Mouse (Mus musculus) hindbrain, postnatal 0 days (tissue): ENCODE data around the gene Cpne2. TPM values are rescaled to one million over a fixed set of nuclear protein-coding genes. Genes with fewer than 3 reads are reported as not detected.

Experiments used
- ATAC-seq: fragments of 200-750 bp; cut with Nextera tagmentation; 2 replicates; pipeline ENCODE4 v1.8.0; 2017; ENCODE audit warnings: mild to moderate bottlenecking, moderate TSS enrichment, moderate library complexity
- DNase-seq: peaks from one replicate; pipeline ENCODE4 v3.0.0-alpha.2; 2015; ENCODE audit warnings: low spot score
- H3K27ac ChIP-seq: fragments of 300-500 bp; sonication (generic); 2 replicates; pipeline ENCODE4 v1.5.1; 2014; ENCODE audit warnings: mild to moderate bottlenecking
- H3K27me3 ChIP-seq: fragments of 300-500 bp; sonication (generic); 2 replicates; pipeline ENCODE4 v1.6.1; 2014; ENCODE audit warnings: low read length, mixed read lengths; ENCODE audit not compliant: insufficient read depth
- H3K36me3 ChIP-seq: fragments of 300-500 bp; sonication (generic); 2 replicates; pipeline ENCODE4 v1.6.1; 2014; ENCODE audit warnings: low read length, mixed read lengths; ENCODE audit not compliant: insufficient read depth
- H3K4me1 ChIP-seq: fragments of 300-500 bp; sonication (generic); 2 replicates; pipeline ENCODE4 v1.6.1; 2014; ENCODE audit warnings: antibody characterized with exemption, low read length, mixed read lengths; ENCODE audit not compliant: insufficient read depth
- H3K4me2 ChIP-seq: fragments of 300-500 bp; sonication (generic); 2 replicates; pipeline ENCODE4 v1.6.1; 2014; ENCODE audit warnings: low read depth, mild to moderate bottlenecking, low read length, moderate library complexity, mixed read lengths
- H3K4me3 ChIP-seq: fragments of 300-500 bp; sonication (generic); 2 replicates; pipeline ENCODE4 v1.5.1; 2014; ENCODE audit warnings: low read length
- H3K9ac ChIP-seq: fragments of 300-500 bp; sonication (generic); replicated peaks from 2 replicates; pipeline ENCODE4 v1.6.1; 2014; ENCODE audit warnings: mild to moderate bottlenecking, low read length, moderate library complexity, mixed read lengths
- H3K9me3 ChIP-seq: fragments of 300-500 bp; sonication (generic); 2 replicates; pipeline ENCODE4 v1.6.1; 2016; ENCODE audit warnings: low read length, mixed read lengths
- CTCF ChIP-seq: IDR thresholded peaks from 2 replicates; pipeline ENCODE4 v1.5.1; 2016; ENCODE audit warnings: antibody characterized with exemption, control low read depth, low read depth
- WGBS: fragments of 180-500 bp; shearing (Covaris S2); extraction: QIAGEN DNeasy Blood & Tissue Kit; methylation state at CpG from one replicate; pipeline ENCODE4 v1.1.7; 2014; 5-methylcytosine and 5-hydroxymethylcytosine counted together
- polyA plus RNA-seq: library from polyadenylated mRNA; unstranded; fragments of >200 nt; fragmentation: Nextera tagmentation; extraction: Ambion mirVana; gene quantifications from 2 replicates; pipeline ENCODE4 v1.2.1, GENCODE M21; 2015
- total RNA-seq: library from RNA; depleted of rRNA; stranded (reverse); fragments of >200 nt; gene quantifications from 2 replicates; pipeline ENCODE4 v1.2.3, GENCODE M21; 2014

Cpne2 gene
- total and polyA plus RNA-seq, 2 experiments from 2014 or later: 33.6 to 45.5 TPM

GRCm38 (mm10) chr8:94493240-94493639 is 39.5 kb upstream of the Cpne2 start:
- Histone ChIP-seq H3K4me3 (no peak overlapping the region), H3K27me3 (no peaks in the 10 kb centered on the region), H3K36me3 (no peaks in the 10 kb centered on the region), H3K9ac (no peak overlapping the region), H3K4me2 (no peak overlapping the region), H3K4me1 (no peaks in the 10 kb centered on the region), H3K27ac (no peak overlapping the region), H3K9me3 (no peaks in the 10 kb centered on the region)
- 25% methylated on average over 1 of the region's 1 CpGs for WGBS
- peak; percentile 26; the same call in 1 of the 2 replicates for TF ChIP-seq CTCF
- ATAC-seq (no peak), DNase-seq (peak; percentile 36)

DNA sequence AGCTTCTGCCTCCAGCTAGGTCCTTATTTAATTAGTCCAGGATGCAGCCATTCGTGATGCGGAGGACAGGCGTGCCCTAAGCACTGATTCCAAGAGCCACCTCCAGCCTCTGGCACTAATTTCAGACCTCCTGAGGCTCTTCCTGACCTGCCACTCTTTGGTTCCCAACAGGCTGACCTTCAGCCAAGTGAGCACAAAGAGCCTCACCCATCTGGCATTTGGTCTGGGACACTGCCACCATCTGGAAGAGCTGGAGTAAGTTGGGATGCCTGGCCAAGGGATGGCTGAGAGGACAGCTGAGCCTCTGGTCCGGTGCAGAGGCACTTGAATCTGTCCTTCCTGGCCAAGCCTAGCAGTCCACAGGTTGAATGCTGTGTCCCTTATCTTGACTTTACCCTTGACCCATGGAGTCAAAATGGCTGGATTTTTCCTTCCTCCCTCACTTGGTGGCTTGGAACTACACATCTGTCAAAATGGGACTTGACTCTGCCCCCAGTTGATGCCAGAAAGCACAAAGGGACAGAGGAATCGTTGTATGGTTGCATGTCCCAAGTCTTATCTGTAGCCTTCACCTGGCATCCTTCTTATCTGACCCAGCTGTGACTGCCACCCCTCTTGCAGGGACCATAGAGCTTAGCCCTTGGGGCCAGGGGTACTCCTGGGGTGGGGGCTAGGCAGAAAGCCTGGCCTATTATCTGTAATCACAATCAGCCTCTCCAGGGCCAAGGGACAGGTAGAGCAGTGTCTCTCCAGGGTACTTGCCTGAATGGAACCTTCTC is 17.2 kb upstream of the Cpne2 start:
- WGBS: 46% methylated on average over 5 of the region's 5 CpGs
- ATAC-seq: peak; percentile 65
- peak; percentile 74 for DNase-seq
- no peak overlapping the region for H3K27ac ChIP-seq
- no peaks in the 10 kb centered on the region for H3K4me1 ChIP-seq
- no peak overlapping the region for H3K4me3 ChIP-seq
- H3K9ac ChIP-seq: no peak overlapping the region
- H3K36me3 ChIP-seq: no peaks in the 10 kb centered on the region
- TF ChIP-seq CTCF: peak; percentile 26; the same call in 1 of the 2 replicates
- H3K4me2 ChIP-seq: no peak overlapping the region
- H3K9me3 ChIP-seq: no peaks in the 10 kb centered on the region
- no peaks in the 10 kb centered on the region for H3K27me3 ChIP-seq

GRCm38 (mm10) chr8:94516209-94516593 is 16.6 kb upstream of the Cpne2 start:
- DNase-seq: no peak
- Histone ChIP-seq H3K9ac (no peak overlapping the region), H3K9me3 (no peaks in the 10 kb centered on the region), H3K4me2 (no peak overlapping the region), H3K36me3 (no peaks in the 10 kb centered on the region), H3K4me1 (no peaks in the 10 kb centered on the region), H3K27me3 (no peaks in the 10 kb centered on the region), H3K27ac (no peak overlapping the region), H3K4me3 (no peak overlapping the region)
- no peak for ATAC-seq
- WGBS: 18% methylated on average over 1 of the region's 1 CpGs
- TF ChIP-seq CTCF: no peak

DNA sequence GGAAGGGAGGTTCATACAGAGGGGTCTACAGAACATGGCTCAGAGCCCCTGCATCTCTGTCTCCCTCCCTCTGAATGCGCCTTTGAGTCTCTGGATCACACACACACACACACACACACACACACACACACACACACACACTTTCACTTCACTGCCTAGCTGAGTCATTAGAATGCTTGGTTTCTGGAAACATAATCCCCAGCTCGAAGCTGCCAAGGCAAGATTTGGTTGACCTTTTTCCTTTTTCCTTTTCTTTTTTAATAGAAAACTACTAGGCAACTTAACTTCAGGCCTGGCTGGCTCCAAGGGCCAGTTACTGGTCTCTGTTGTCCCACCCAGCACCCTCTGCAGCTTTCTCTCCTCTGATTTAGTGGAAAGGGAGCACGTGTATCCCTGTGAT is 16.0 kb upstream of the Cpne2 start:
- 52% methylated on average over 3 of the region's 3 CpGs for WGBS
- DNase-seq (no peak), ATAC-seq (peak; percentile 50; the same call in 1 of the 2 replicates)
- Histone ChIP-seq H3K27me3 (no peaks in the 10 kb centered on the region), H3K27ac (no peak overlapping the region), H3K9ac (no peak overlapping the region), H3K4me1 (no peaks in the 10 kb centered on the region), H3K9me3 (no peaks in the 10 kb centered on the region), H3K36me3 (no peaks in the 10 kb centered on the region), H3K4me2 (no peak overlapping the region), H3K4me3 (no peak overlapping the region)
- no peak for TF ChIP-seq CTCF

DNA sequence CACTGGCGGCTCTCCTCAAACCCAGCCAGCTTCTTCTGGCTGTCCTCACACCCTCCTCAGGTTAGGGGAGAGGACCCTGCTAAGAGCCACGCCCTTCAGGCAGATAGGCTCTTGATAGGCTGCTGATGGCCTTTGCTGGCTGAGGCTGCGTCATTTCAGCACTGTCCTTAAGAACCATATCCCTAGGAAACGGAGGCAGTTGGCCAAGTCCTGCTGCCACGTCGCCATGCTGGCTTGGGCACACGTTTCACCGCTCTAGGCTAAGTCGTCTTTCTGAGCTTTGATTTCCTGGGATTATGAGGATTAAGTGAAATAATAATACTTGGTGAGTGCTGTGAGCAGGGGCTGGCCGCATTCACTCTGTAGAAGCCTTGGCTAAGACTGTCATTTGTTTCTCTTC is 14.5 kb upstream of the Cpne2 start:
- DNase-seq (no peak), ATAC-seq (0 out of 2 replicates have a peak, but pooled peaks have one; percentile 31)
- Histone ChIP-seq H3K27me3 (no peaks in the 10 kb centered on the region), H3K36me3 (no peaks in the 10 kb centered on the region), H3K4me1 (no peaks in the 10 kb centered on the region), H3K9me3 (no peaks in the 10 kb centered on the region), H3K9ac (no peak overlapping the region), H3K27ac (no peak overlapping the region), H3K4me3 (no peak overlapping the region), H3K4me2 (no peak overlapping the region)
- TF ChIP-seq CTCF: no peak
- 69% methylated on average over 10 of the region's 10 CpGs for WGBS

GRCm38 (mm10) chr8:94519021-94519420 is 13.8 kb upstream of the Cpne2 start:
- Histone ChIP-seq H3K9ac (no peak overlapping the region), H3K27me3 (no peaks in the 10 kb centered on the region), H3K4me1 (no peaks in the 10 kb centered on the region), H3K4me3 (no peak overlapping the region), H3K4me2 (no peak overlapping the region), H3K36me3 (no peaks in the 10 kb centered on the region), H3K9me3 (no peaks in the 10 kb centered on the region), H3K27ac (no peak overlapping the region)
- TF ChIP-seq CTCF: no peak
- ATAC-seq (no peak), DNase-seq (no peak)
- 90% methylated on average over 5 of the region's 5 CpGs for WGBS

DNA sequence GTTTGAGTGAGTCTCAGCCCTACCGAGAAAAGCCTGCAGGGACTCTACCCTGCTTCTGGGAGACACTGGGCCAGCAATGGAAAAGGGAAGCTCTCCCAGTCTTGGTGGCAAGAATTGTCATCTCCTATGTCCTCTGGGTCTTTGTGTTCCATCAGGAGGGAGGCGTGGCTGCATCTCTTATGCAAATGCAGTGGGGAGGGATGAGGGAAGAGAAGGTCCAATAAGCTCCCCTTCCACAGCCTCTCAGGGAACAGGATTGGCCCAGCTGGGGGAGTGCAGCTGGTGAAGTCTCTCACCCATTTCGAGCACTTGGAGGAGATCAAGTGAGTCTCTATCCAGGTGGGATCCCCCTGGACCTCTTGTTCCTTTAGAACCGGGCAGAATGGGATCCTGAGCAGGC is 11.3 kb upstream of the Cpne2 start:
- Histone ChIP-seq H3K9ac (no peak overlapping the region), H3K4me3 (no peak overlapping the region), H3K9me3 (no peaks in the 10 kb centered on the region), H3K27me3 (no peaks in the 10 kb centered on the region), H3K4me1 (no peaks in the 10 kb centered on the region), H3K36me3 (no peaks in the 10 kb centered on the region), H3K27ac (no peak overlapping the region), H3K4me2 (no peak overlapping the region)
- TF ChIP-seq CTCF: no peak
- ATAC-seq (no peak), DNase-seq (no peak)
- 60% methylated on average over 4 of the region's 4 CpGs for WGBS
